Mouse (Mus musculus) CD4-positive, CD25-positive, alpha-beta regulatory T cell, adult 4 months (primary cell): ENCODE data around the gene Slc26a1. TPM values are rescaled to one million over a fixed set of nuclear protein-coding genes. Genes with fewer than 3 reads are reported as not detected.
"Not testable (repeated sequence)": the region's sequence is repeated elsewhere in the genome, so short reads cannot be mapped to it uniquely, and the experiment has no call there.

Experiments used
- ATAC-seq: one replicate; pipeline ENCODE4 v1.8.0; 2017
- polyA plus RNA-seq, 2 experiments: library from polyadenylated mRNA; unstranded; fragments of 100-300 nt; shearing (Covaris generic); gene quantifications; one replicate each; pipeline ENCODE4 v1.2.1; 2017

The Slc26a1 gene
- polyA plus RNA-seq, 2 experiments from 2014 or later = 0.16 to 0.20 TPM

DNA sequence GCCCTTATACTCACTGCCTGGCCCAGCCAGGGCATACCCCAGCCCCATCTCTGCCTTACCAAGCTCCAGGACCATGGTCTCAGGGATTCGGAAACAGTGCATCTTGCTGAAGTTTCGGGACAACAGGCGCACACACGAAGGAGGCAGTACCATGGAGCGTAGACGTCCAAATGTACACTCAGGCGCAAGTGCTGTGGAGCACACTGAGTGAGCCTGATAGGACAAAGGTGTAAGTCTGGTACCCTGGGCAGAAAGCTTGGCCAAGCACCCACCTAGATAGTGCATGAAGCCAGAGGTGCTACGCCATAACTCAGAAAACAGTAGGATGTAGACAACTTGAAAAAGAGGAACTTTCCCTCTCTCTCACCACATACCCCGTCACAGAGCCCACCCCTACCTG lies 20.0 kb downstream of the Slc26a1 start:
- ATAC-seq = no peak

DNA sequence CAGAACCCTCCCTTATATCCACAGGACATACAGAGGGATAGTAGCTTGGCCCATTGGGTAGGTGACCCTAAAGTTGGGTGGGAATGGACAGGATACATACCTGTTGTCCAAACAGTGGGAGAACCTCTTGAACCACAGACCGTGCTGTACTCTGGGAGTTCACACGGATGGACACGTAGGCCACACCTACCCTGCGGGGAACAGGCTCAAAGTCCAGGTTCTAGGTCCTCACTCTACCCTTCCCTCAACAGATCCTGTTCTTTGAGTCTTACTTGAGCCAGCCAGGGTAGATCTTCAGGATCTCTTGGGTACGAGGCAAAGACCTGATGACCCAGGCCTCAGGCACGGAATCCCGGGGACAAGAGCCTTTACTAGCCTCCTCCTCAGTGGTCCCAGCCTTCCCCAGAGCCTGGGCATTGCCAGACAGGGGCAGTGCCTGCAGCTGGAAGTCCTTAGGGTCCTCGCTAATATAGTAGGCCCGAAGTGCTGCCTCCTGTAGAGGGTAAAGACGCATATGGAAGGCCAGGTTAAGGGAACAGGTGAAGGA lies 20.9 kb downstream of the Slc26a1 start:
- no peak for ATAC-seq

DNA sequence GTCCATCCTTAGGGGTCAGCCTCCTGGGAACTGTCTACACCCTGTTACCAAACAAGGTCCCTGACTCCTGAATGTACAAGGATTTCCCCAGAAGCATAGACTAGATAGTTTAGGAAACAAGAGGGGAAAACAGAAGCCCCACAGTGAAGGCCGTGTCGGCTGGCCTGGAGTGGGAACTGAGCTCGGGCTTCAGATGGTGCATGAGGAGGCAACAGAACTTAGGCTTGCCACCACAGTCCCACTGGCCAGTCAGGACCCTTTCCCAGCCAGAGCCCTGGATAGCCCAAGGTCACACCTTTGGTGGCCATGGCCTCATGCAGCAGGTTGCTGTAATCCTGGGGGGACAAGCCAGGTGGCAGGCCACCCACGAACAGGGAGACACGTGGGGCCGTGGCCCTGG lies 22.0 kb downstream of the Slc26a1 start:
- no peak for ATAC-seq

DNA sequence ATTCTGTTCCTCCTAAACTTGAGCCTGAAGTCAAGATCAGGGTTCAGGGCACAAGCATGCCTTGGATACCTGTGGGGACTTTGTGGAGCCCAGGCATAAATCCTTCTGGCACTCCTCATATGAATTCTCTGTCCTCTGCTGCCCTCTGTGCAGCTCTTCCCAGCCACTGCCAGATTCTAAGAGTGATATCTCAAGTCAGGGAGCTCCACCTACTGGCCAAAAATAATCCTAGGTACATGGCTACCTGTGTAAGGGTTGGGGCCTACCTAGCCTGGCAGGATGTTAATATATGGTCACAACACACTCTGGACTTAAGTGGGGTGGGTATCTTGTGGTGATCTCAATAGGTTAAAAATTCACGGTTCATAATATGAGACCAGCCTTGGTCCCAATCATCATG lies 23.5 kb downstream of the Slc26a1 start:
- peak; percentile 91 for ATAC-seq

DNA sequence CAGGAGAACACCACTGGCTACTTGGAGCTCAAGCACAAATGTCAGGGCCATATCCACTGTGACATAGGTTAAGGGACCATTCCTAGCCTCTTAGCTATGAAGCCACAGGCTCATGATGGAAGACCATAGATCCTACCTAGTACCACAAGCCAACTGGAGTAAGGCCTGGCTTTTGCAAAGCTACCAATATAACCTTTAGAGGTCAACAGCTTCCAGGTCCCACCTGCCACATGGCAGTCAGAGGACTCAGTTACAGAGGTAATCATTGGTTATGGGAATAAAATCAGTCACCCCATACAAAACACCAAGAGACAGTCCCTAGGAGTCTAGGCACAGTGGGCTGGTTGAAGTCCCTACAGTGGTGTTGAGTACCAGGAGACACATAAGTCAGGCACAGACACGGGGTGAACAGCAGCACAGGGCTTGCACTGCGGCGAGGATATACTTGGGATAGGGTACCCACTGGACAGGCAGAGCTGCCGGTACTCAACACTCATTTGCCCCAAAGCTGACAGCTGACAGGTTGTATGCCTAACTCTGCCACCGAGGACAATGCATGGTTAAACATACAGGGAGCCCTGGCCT lies 24.1 kb downstream of the Slc26a1 start:
- ATAC-seq = no peak

DNA sequence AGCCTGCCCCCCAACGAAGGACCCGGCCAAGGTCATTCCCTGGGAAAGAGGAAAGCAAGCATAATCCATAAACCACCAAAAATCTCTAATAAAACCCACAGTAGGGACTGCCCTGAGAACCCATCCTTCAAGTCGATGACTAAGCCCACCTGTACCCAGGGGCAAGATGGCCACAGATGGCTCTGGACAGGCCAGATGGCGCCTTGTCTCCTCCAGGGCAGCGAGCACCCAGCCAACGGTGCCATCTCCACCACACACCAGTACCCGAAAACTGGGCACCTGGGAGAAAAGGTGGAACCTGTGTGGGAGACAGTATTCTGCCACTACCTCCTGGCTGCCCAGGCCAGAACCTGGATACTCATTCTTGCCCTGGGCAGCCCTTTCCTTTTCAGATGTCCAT lies 25.0 kb downstream of the Slc26a1 start:
- ATAC-seq = no peak

DNA sequence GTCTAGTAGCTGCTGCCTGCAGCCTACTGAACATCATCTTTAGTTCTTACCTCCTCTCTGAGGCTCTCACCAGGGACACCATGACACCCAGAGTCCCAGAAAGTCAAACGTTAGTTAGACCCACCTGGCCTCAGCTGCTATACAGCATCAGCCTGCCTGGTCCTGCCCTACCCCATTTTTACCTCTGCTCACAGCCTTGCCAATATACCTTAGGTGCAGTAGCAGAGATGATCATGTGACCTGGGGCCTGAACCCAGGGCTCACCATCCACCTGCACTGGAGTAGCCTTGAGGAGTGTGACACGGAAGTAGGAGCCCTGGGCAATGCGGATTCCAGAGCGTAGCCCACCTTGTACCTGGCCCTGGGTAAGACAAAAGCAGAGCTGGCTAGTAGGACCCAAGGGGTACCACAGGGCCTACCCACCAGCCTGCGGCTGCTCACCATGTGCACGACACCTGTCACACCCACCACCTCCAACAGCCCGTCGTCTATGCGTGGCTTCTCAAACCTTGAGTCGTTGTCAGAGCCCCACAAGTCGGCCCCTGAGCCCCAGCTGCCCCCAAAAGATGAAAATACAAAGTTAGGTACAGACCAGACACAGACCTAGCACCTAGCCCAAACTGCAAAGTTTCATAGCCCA lies 26.3 kb downstream of the Slc26a1 start:
- no peak for ATAC-seq

DNA sequence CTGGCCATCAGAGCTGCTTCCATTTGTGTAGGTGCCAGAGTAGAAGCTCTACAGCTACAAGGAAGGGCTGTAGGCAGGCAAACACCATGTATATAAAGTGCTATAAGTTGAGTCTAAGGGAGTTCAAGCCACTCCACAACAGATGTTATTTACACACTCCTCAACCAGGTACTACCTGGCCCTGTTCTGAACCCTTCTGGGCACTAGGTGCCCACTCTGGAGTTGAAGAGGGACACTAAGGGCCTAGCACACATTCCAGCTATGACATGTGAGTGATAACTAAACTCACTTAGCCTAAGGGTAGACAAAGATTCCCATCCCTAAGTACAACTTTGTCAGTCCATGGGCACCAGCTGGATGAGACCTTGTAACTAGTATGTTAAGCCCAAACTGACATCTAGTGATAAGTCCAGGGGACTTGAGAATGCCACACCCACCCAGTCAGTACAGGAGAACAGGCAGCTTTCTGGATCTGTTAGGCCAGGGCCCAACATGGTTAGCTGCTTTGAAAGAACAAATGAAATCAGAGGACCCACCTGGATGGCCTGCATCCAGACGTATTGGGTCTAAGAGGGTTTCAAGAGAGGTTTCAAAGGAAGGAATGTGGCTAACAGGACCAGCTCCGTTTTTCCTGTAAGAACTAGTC lies 27.4 kb downstream of the Slc26a1 start:
- no peak for ATAC-seq

DNA sequence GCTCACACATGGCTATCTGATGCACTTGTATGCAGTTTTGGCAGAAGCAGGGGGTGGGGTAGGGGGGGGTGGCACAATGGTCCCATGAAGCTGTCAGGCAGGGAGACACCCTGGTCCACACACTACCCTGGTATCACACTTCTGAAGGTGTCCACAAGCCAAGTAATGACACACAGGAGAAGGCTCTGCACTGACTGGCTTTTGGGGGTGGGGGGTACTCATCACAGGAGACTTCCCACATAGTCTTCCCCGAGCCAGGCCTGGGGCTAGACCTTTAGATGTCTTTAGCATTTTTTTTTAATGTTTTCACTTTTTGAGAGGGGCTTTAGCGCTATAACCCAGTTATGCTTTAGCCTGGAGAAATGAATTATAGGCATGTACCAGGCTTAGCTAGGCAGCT lies 28.1 kb downstream of the Slc26a1 start:
- no peak for ATAC-seq

DNA sequence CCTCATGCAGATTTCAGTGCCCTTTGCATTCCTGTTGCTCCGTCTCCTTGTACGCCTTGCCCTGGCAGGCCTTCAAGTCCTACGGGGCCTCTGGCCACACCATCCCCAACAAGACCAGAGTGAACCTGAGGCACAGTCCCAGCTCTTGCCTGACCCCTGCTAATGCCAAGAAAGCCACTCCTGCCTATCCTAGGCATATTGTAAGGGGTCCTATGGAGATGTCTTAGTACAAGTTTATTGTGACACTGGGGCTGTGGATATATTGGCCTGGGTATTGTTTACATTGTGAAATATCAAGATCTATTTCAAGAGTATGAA lies 29.1 kb downstream of the Slc26a1 start:
- ATAC-seq = no peak

DNA sequence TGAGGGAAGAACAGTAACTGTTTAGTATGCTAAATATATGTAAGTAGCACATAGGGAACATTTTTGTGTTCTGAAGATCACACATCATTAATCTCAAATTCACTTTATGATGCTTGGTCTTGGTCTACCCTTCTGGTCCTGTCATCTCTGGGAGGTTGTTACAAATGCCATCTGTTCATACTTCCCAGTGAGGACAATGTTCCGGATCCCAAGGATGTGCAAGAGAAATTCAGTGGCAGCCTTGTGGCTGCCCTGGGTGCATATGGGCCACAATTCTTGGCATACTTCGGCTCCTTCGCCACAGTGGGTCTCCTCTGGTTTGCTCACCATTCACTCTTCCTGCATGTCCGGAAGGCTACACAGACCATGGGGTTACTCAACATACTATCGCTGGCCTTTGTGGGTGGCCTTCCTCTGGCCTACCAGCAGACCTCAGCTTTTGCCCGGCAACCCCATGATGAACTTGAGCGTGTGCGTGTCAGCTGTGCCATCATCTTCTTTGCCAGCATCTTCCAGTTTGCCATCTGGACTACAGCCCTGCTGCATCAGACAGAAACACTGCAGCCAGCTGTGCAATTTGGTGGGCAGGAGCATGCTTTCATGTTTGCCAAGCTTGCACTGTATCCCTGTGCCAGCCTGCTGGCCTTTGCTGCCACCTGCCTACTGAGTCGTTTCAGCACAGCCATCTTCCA lies 29.6 kb downstream of the Slc26a1 start:
- no peak for ATAC-seq

DNA sequence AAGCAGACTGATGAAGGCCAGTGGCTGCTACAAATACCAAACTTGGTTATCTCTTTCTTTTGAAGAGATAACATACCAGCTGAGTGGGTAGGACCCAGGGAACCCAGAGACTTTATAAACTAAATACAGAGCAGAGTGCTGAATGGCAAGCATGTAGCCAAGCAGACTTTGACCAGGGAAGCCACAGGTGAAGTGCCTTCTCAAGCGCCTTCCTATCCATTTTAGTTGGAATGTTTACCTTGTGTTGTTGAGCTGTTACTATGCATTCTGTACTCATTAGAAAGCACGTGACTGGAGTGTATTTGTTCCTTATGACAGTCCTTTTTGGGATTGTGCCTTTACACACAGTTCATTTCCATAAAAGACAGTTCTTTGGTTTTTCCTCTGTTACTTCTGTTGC lies 31.7 kb downstream of the Slc26a1 start:
- no peak for ATAC-seq

DNA sequence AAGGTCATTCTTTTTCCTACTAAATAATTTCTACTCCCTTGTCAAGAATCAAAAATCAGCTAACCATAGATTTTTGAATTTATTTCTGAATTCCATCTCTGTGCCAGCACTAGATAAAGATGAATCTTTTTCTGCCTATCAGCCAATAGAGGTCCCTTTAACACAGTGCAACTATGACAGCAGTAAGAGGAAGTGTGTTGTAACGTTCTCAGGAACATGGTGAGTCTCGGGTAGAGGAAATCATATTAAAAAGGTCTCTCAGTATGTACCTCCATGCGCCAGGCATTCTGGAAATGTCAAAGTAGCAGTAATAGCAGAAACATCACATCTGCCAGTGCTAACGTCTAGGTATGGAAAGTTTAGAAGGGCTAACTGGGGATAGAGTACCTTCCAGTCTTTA lies 39.2 kb downstream of the Slc26a1 start:
- no peak for ATAC-seq

DNA sequence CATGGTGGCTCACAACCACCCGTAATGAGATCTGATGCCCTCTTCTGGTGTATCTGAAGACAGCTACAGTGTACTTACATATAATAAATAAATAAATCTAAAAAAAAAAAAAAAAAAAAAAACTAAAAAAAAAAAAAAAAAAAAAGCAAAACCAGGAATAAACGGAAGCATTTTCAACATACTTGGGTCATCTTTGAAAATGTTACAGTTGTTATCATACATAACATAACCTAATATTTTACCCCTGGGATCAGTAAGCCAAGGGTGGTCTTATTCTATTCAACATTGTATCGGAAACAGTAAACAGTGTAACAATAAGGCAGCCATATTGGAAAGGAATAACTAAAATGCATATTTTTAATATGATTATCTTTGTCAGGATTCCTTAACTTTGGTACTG lies 41.3 kb downstream of the Slc26a1 start:
- not testable (repeated sequence) for ATAC-seq

DNA sequence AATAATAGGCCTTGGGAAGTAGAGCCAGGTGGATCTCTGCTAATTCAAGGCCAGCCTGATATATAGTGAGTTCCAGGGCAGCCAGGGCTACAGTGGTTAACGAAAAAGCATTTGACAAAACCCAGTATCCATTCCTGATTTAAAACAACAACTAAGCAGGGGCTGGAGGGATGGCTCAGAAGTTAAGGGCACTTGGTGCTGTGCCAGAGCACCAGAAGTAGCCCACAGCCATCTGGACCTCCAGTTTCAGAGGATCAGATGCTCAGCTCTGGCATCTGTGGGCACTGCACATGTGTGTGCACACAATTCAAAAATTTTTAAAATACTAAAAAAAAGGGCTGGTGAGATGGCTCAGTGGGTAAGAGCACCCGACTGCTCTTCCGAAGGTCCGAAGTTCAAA lies 41.7 kb downstream of the Slc26a1 start:
- no peak for ATAC-seq

DNA sequence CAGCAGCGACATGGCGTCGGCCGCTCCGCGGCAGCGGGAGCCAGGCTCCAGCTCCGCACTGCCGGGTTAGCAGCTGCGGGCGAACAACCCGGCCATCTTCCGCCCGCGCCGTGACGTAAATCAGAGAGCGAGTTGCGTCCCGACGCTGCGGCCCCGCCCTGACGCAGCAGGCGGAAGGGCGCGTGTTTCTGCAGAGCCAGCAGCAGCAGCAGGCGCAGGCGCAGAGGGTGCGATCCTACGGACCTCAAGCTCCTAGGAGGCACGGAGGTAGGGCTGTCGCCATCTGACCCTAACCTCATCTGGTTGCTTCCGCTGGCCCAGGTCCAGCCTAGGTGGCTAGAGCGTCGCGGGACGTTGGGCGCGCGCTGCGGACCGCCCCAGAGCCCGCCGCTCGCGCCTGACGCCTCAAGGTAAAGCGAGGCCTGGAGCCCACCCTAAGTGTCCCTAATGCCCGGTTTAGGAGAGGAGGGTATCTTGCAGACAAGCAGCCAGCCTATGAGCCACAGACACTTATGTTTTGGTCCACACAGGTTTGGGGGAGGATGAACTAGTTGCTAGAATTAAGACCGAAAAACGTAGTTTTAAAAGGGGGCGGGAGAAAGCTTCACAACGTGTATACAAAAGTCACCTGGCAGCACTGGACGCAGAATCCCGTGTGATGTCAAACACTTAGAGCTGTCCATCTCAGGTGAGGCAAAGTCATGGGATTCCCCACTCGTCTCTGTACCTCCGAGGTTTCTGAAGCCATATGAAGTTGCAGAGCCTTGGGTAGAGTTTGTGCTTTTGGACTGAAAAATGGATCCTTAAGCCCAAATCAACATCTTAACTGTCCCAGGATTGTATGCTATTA lies 45.5 kb downstream of the Slc26a1 start, which contains the start of the genes Gak and Tmem175:
TSS of gene Gak (minus strand) at position 122 of the 850 bp plus-strand sequence.
TSS of gene Tmem175 (plus strand) at position 137 of the 850 bp plus-strand sequence.
- peak; percentile 95 for ATAC-seq

DNA sequence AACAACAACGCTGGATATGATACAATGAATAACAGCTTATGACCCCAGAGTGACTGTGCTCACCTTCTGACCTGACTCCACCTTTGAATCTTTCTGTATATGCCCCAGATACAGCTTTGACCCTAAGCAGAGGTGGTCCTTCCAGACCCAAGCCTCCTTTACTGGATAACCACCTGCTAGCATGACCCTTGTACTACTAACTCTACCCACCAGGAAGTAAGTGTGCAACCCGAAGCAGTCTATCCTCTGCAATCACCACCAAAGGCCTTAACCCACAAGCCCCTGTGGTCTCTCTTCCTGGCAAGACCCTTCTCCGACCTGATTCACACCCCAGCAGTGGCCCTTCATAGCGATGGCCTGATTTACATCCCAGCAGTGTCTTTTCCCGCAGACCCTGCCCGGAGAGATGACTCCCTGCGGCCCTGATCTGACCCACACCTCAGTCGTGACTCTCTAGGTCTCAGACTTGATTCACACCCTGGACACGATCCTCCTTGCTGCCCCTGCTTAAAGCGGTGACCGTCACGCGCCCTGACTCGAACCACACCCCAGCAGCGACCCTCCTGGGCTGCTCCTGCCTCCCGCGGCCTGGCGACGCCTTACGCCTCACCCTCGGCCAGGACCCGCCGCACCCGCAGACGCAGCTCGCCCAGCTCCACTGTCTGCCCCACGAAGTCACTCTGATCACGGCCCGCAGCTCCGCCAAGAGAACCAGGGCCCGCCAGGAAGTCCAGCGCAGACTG lies 46.3 kb downstream of the Slc26a1 start:
- ATAC-seq = peak; percentile 45

DNA sequence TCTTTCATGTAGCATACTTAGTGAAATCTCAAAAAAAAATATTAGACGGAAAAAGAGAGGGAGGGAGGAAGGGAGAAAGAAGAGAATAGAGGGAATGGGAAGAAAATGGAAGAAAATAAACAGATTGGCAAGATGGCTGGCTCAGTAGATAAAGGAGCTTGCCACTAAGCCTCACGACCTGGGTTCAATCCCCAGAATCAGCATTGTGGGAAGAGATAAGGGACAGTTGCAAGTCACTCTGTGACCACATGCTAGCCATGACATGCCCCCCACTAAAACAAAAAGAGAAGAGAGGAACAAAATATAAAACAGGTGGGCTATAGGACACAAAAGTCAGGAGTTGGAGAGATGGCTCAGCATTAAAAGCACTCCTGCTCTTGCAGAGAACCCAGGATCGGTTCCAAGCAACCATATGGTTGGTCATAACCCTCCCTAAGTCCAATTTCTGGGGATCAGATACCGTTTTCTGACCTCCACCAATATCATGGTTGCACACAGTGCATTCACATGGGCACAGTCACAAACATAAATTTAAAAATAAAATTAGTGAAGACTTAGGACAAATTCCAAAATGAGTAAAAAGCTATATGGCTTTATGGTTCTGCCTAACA lies 49.2 kb downstream of the Slc26a1 start:
- ATAC-seq = no peak

DNA sequence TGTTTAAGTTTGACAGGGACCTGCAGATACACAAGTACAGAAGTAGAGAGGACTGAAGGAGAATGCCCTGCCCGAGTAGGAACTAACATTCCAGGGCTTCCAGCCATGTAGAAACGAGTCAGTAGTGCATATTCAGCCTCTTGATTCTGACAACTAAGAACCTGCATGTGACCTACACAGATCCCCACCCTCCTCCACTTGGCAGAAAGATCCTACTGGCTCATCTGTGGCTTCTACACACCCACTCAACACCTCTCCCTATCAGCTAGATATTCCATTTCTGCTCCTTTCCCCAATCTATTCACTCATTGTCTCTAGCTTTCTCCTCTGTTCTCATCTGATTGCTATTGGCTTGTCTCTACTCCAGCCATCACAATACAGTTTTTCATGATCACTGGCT lies 53.5 kb downstream of the Slc26a1 start:
- ATAC-seq = no peak
